Mouse (Mus musculus) thymus, adult 2 months (tissue): ENCODE data around the gene Apopt1.

ENCODE experiments used
- CTCF ChIP-seq: fragments of 200-500 bp; IDR thresholded peaks from 2 replicates; pipeline ENCODE4 v1.5.1; 2012; ENCODE audit warnings: mild to moderate bottlenecking, control low read depth, low read length, moderate library complexity, borderline replicate concordance; ENCODE audit not compliant: control insufficient read depth, poor library complexity, insufficient read depth; ENCODE audit errors: extremely low read depth
- POLR2A ChIP-seq: fragments of 200-500 bp; IDR thresholded peaks from 2 replicates; pipeline ENCODE4 v1.6.1; 2012; ENCODE audit warnings: mild to moderate bottlenecking, low read length, control low read depth, moderate library complexity; ENCODE audit not compliant: control insufficient read depth, poor library complexity, insufficient read depth; ENCODE audit errors: extremely low read depth

DNA sequence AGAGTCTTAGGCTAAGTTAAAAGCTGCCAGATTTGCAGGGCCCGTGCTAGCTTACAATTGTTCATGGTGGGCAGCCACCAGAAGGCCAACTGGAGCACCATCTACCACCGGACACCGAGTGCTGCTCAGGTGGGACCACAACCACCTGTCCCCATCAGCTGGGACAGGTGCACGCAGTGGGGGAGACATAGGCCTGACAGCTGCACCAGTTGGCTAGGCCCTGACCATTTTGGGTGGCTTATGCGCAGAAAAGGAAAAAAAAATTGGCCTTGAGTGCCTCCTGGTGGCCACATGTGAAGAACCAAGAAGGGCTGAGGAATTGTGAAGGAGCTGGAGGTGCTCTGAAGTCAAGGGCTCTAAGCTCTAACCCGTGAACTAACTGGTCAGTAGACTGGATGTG is 16.8 kb upstream of the Apopt1 start:
- peak; percentile 68; the same call in 1 of the 2 replicates for TF ChIP-seq CTCF
- TF ChIP-seq POLR2A, result no peak
